Mouse (Mus musculus) ES-Bruce4 (cell line): ENCODE measurements around the gene Mpv17l.

Source experiments
- CTCF ChIP-seq: IDR thresholded peaks from one replicate; pipeline ENCODE4 v1.8.1; 2011; ENCODE audit warnings: low read depth, low read length
- POLR2A ChIP-seq: IDR thresholded peaks from one replicate; pipeline ENCODE4 v1.8.1; 2011; ENCODE audit warnings: low read length; ENCODE audit not compliant: insufficient read depth

DNA sequence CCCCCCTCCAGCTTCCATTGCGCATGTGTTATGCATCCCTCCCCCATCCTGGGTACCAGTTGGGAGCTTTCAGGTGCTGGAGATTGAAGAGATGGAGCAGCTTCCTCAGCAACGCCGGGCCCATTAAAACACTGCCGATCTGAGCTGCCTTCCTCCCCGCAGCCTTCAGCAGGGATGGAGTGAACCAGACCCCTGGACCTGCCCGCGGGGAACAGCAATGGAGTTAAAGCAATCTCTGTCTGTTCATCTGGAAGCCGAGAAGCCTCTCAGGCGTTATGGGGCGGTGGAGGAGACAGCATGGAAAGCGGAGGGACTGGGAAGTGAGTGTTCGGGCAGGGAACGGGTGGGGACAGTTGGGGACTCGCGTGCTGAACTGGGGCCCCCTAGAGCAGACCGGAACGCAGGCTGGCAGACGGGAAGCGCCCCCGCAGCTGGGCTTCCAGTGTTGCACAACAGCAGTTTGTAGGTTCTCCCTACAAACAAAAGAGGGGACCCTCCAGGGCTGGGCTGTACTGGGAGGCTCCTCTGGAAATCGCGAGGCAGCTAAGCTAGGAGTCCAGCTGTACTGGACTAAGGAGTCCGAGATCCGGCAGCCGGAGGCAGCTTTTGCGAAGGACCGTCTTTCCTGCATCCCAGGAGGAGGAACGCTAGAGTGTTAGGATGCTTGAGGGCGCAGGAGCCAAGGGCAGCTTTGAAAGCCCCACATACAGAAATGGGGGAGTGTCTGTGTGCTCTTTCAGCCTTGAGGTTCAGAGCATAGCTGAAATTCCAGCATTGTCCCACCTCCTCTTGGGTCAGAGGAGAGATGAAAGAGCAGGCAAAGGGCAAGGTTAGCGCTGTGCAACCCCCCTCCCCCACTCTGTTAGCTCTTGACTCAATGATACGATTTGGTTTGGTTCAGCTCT is 83.9 kb downstream of the Mpv17l start, which contains the start of the genes 2900011O08Rik and Ifitm7:
- no peak for TF ChIP-seq POLR2A
- no peak for TF ChIP-seq CTCF
